In the genomic region with DNA sequence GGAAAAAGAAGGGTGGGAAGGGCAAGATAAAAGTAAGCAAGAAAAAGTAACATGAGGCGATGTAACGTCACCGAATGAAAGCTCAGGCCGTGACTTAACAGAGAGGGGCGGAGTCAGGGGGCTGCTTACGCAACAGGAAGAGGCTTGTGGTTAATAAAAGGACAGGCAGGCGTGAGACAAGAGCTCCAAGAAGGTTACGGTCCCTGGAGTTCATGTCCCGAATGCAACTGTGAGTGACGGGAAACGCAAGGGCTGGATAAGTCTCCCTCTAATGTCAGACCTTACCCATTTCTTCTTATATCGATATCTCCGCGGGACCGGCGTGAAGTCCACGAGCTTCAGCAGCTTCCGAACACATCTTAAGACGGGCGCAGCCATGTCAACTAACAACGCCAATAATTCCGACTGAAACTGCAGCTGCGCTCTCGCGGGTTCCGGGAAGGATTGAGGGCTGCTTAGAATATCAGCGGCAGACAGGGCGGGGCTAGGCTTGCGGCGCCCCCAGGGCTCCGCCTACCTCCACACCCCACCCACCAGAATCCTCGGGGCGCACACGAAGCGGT, we compare ENCODE assay signal across 8 mouse cellular contexts. TPM values are rescaled to one million over a fixed set of nuclear protein-coding genes. Genes with fewer than 3 reads are reported as not detected.
DNase-seq lines count a peak whose midpoint lies in the region; ATAC-seq lines count a peak whose summit lies in the region.

A gene (minus strand): TSS at position 478 of the 563 bp plus-strand sequence.

- H3K27ac ChIP-seq in forebrain, embryonic 14.5 days (ENCODE audit: low read depth, low read length): peak within 1 kb of the TSS; percentile 87
- H3K27ac ChIP-seq in neural tube, embryonic 15.5 days (replicated peaks): peak within 1 kb of the TSS; percentile 92

- H3K4me1 ChIP-seq in forebrain, embryonic 14.5 days (ENCODE audit: control insufficient read depth, insufficient read depth, low read length): peaks cover 7% of the 10 kb centered on the region; the same call in 1 of the 2 replicates
- peaks cover 18% of the 10 kb centered on the region for H3K4me1 ChIP-seq in neural tube, embryonic 15.5 days

- peak within 1 kb of the TSS; percentile 67 for H3K4me2 ChIP-seq in forebrain, embryonic 14.5 days (ENCODE audit: low read length)
- H3K4me2 ChIP-seq in neural tube, embryonic 15.5 days: peak within 1 kb of the TSS; percentile 81

- peak within 1 kb of the TSS; percentile 68 for H3K9ac ChIP-seq in forebrain, embryonic 14.5 days (ENCODE audit: low read length)
- peak within 1 kb of the TSS; percentile 57 for H3K9ac ChIP-seq in neural tube, embryonic 15.5 days (replicated peaks)

- H3K27me3 ChIP-seq in forebrain, embryonic 14.5 days (replicated peaks; ENCODE audit: control insufficient read depth, insufficient read depth, low read length): no peaks in the 10 kb centered on the region
- no peaks in the 10 kb centered on the region for H3K27me3 ChIP-seq in neural tube, embryonic 15.5 days (replicated peaks)

- ATAC-seq in forebrain, embryonic 14.5 days: peak; percentile 99
- peak; percentile 94 for ATAC-seq in neural tube, embryonic 15.5 days (ENCODE audit: low FRiP score)

- intact Hi-C loops in heart, postnatal 14 days (cut with DNase I): no loop called here

- DNase-seq in ES-CJ7 (ENCODE audit: low read depth, low spot score): peak; percentile 96
- peak; percentile 86 for DNase-seq in cerebellum, adult 11 months
- DNase-seq in forebrain, embryonic 14.5 days (ENCODE audit: low spot score): peak; percentile 96
- DNase-seq in heart, postnatal 14 days: peak; percentile 89 to 90
- peak; percentile 88 for DNase-seq in layer of hippocampus, adult 11-12 months (ENCODE audit: low spot score)
- peak; percentile 93 to 95 for DNase-seq in lung, adult 18-20 months
- DNase-seq in testis, postnatal 14 days (ENCODE audit: low spot score): peak; percentile 89

- H3K9me3 ChIP-seq in forebrain, embryonic 14.5 days (replicated peaks; ENCODE audit: control insufficient read depth, low read length): no peaks in the 10 kb centered on the region
- no peaks in the 10 kb centered on the region for H3K9me3 ChIP-seq in neural tube, embryonic 15.5 days (replicated peaks)

- peak within 1 kb of the TSS; percentile 55 for H3K4me3 ChIP-seq in forebrain, embryonic 14.5 days (ENCODE audit: low read depth, low read length)
- peak within 1 kb of the TSS; percentile 64 for H3K4me3 ChIP-seq in neural tube, embryonic 15.5 days (replicated peaks)

- H3K36me3 ChIP-seq in forebrain, embryonic 14.5 days (ENCODE audit: control insufficient read depth, insufficient read depth, low read length): no peaks in the 10 kb centered on the region
- no peaks in the 10 kb centered on the region for H3K36me3 ChIP-seq in neural tube, embryonic 15.5 days

- whole genome bisulfite sequencing in forebrain, embryonic 14.5 days: under 1% methylated on average over 35 of the region's 35 CpGs
- under 1% methylated on average over 35 of the region's 35 CpGs for WGBS in neural tube, embryonic 15.5 days

RNA-seq across cellular contexts. Expression of the gene that starts here (rescaled TPM):
- 14.2 and 15.3 TPM in 2 replicates for polyA plus RNA-seq in forebrain, embryonic 14.5 days (2014; fragmentation: Nextera tagmentation; extraction: Ambion mirVana)
- 10 to 100 TPM; 24.4 to 25.6 TPM for total RNA-seq in heart, postnatal 14 days (2021)
- polyA plus RNA-seq in neural tube, embryonic 15.5 days (2015; fragmentation: Nextera tagmentation; extraction: Ambion mirVana): 13.1 and 13.5 TPM in 2 replicates

Comparison
In these comparisons a context has a peak if more than half of its experiments do, and no peak if none do; other contexts are left out.
1. Peak in every context shown above with its lines: DNase-seq, ATAC-seq, H3K4me3 ChIP-seq and H3K27ac ChIP-seq.